Mouse (Mus musculus): ENCODE results near the gene Birc3. TPM values are rescaled to one million over a fixed set of nuclear protein-coding genes. Genes with fewer than 3 reads are reported as not detected.

Gene Birc3
- polyA plus RNA-seq, 1 experiment from 2014 or later: 7.8 TPM

DNA sequence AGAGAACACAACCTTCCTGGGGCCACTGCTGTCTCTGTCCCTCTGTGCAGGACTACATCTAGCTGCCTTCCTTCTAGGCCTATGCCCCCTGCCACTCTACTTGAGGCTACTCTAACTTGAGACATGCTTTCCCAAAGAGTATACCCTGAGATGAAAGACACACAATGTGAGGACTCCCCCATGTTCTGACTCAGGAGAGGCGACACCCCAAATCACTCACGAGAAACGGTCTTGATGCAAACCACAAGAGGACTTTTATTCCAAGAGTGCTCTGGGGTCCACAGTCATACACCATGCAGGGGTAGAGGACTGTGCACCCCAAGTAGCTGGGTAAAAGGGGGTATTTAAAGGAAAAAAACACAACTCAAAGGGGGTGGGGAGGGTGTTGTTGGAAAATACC lies 11.4 kb upstream of the Birc3 start:
- DNase-seq: no peak
- no peak for TF ChIP-seq CTCF (IDR thresholded peaks at IDR 0.05; ENCODE audit: low read depth)
- no peak for TF ChIP-seq EP300 (IDR thresholded peaks at IDR 0.05; ENCODE audit: low read depth)
- 92% methylated on average over 3 of the region's 3 CpGs for whole genome bisulfite sequencing (ENCODE audit: insufficient replicate concordance)
- no peak for ATAC-seq
- Histone ChIP-seq H3K27ac (ENCODE audit: low read depth) (no peak overlapping the region), H3K4me3 (ENCODE audit: low read depth, low read length) (no peak overlapping the region), H3K9ac (replicated peaks) (no peak overlapping the region), H3K9me3 (ENCODE audit: low read length) (peaks cover 10% of the 10 kb centered on the region; the same call in 1 of the 2 replicates), H3K4me1 (ENCODE audit: insufficient read depth) (no peaks in the 10 kb centered on the region), H3K4me2 (ENCODE audit: low read depth, low read length) (no peak overlapping the region), H3K27me3 (ENCODE audit: insufficient read depth, low read length) (no peaks in the 10 kb centered on the region), H3K36me3 (replicated peaks; ENCODE audit: insufficient read depth, low read length) (no peaks in the 10 kb centered on the region)

DNA sequence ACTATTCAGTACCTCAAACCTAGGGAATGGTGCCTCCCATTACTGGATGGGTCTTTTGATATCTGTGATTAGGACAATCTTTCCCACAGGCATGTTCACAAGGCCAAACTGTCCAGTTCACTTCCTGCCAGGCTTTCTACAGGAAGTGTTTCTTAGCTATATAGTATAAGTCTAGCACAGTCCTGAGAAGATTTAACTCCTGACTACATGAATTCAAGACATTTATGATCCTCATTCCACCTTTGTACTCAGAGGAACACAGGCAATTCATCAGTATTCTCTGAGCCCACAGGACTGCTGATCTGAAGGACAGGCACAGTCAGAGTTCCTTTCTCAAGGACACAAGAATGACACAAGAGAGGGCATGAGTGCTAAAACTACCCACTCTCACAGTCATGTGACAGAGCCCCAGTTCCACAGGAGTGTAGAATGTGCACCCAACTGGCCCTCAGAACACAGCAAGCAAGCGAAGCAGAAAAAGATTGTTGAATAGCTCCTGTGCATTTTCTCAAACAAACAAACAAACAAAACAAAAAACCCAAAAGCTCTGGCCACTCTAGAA lies 9.4 kb upstream of the Birc3 start:
- ATAC-seq (no peak), DNase-seq (no peak)
- Histone ChIP-seq H3K9me3 (ENCODE audit: low read length) (peaks cover 10% of the 10 kb centered on the region; the same call in 1 of the 2 replicates), H3K4me2 (ENCODE audit: low read depth, low read length) (no peak overlapping the region), H3K9ac (replicated peaks) (no peak overlapping the region), H3K27me3 (ENCODE audit: insufficient read depth, low read length) (no peaks in the 10 kb centered on the region), H3K4me3 (ENCODE audit: low read depth, low read length) (no peak overlapping the region), H3K4me1 (ENCODE audit: insufficient read depth) (no peaks in the 10 kb centered on the region), H3K36me3 (replicated peaks; ENCODE audit: insufficient read depth, low read length) (no peaks in the 10 kb centered on the region), H3K27ac (ENCODE audit: low read depth) (no peak overlapping the region)
- WGBS (ENCODE audit: insufficient replicate concordance): 91% methylated on average over 1 of the region's 1 CpGs
- TF ChIP-seq EP300 (IDR thresholded peaks at IDR 0.05; ENCODE audit: low read depth): no peak
- TF ChIP-seq CTCF (IDR thresholded peaks at IDR 0.05; ENCODE audit: low read depth): no peak

DNA sequence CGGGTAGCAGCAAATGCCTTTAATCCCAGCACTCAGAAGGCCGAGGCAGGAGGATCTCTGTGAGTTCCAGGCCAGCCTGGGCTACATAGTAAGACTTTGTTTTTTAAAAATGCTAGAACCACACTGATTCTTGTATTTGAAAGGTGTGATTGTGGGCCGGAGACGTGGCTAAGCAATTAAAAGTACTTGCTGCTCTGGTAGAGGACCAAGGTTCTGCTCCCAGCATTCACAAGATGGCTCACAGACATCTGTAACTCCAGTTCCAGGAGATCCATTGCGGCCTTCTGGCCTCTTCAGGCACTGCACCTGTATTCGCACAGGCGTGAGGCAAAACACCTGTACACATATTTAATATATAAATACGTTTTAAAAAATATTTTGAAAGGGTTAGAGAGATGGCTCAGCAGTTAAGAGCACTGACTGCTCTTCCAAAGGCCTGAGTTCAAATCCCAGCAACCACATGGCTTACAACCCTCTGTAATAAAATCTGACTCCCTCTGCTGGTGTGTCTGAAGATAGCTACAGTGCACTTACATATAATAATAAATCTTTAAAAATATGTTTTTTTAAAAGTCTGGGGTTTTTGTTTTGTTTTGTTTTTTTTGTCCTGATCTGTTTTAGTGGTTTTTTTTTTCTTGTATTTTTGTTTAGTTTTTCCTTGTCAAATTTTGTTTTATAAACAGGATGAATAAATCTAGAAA lies 675 bp upstream of the Birc3 start:
- Histone ChIP-seq H3K4me1 (ENCODE audit: insufficient read depth) (peaks cover 13% of the 10 kb centered on the region), H3K4me3 (ENCODE audit: low read depth, low read length) (peak overlapping the region; percentile 60; the same call in 1 of the 2 replicates), H3K9me3 (ENCODE audit: low read length) (no peaks in the 10 kb centered on the region), H3K36me3 (replicated peaks; ENCODE audit: insufficient read depth, low read length) (no peaks in the 10 kb centered on the region), H3K4me2 (ENCODE audit: low read depth, low read length) (peak overlapping the region; percentile 74), H3K9ac (replicated peaks) (peak overlapping the region; percentile 73; the same call in 1 of the 2 replicates), H3K27ac (ENCODE audit: low read depth) (peak overlapping the region; percentile 85), H3K27me3 (ENCODE audit: insufficient read depth, low read length) (no peaks in the 10 kb centered on the region)
- TF ChIP-seq EP300 (IDR thresholded peaks at IDR 0.05; ENCODE audit: low read depth): no peak
- no peak for TF ChIP-seq CTCF (IDR thresholded peaks at IDR 0.05; ENCODE audit: low read depth)
- ATAC-seq: no peak
- DNase-seq: no peak
- WGBS (ENCODE audit: insufficient replicate concordance): 80% methylated on average over 8 of the region's 8 CpGs

DNA sequence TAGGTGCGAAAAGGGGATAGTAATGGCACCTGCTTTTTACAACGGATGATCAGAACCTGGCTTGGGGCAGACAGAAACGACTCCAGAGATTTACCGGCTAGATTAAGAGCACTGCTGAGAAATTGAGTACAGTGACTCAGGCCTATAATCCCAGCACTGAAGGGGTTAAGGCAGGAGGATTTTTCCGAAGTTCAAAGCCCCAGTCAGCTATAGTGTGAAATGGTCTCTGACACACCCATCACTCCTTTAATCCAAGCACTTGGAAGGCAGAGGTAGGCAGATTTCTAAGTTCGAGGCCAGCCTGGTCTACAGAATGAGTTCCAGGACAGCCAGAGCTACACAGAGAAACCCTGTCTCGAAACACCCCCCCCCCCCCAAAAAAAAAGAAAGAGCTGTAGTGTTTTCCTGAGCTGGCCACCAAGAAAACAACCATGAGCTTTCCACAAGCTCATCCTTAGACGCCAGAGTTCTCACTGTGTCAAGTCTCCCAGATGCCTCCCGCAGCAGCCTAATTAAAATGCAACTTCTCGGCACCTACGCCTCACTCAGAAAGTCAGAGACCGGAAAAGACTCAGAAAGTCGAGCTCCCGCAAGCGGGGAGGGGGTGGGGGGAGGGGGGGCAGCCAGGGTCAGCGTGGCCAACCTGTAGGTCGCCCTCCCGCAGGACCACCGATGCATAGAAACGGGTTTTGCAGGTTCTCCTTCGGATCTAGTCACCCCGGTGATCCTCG lies 777 bp downstream of the Birc3 start:
- Histone ChIP-seq H3K9ac (replicated peaks) (peak overlapping the region; percentile 73), H3K4me3 (ENCODE audit: low read depth, low read length) (peak overlapping the region; percentile 60), H3K4me1 (ENCODE audit: insufficient read depth) (peaks cover 17% of the 10 kb centered on the region), H3K9me3 (ENCODE audit: low read length) (no peaks in the 10 kb centered on the region), H3K4me2 (ENCODE audit: low read depth, low read length) (peak overlapping the region; percentile 74), H3K36me3 (replicated peaks; ENCODE audit: insufficient read depth, low read length) (peaks cover 5% of the 10 kb centered on the region), H3K27ac (ENCODE audit: low read depth) (peak overlapping the region; percentile 85), H3K27me3 (ENCODE audit: insufficient read depth, low read length) (no peaks in the 10 kb centered on the region)
- no peak for DNase-seq
- TF ChIP-seq EP300 (IDR thresholded peaks at IDR 0.05; ENCODE audit: low read depth): no peak
- TF ChIP-seq CTCF (IDR thresholded peaks at IDR 0.05; ENCODE audit: low read depth): no peak
- ATAC-seq: peak; percentile 32; the same call in 1 of the 2 replicates
- 14% methylated on average over 23 of the region's 23 CpGs for WGBS (ENCODE audit: insufficient replicate concordance)

DNA sequence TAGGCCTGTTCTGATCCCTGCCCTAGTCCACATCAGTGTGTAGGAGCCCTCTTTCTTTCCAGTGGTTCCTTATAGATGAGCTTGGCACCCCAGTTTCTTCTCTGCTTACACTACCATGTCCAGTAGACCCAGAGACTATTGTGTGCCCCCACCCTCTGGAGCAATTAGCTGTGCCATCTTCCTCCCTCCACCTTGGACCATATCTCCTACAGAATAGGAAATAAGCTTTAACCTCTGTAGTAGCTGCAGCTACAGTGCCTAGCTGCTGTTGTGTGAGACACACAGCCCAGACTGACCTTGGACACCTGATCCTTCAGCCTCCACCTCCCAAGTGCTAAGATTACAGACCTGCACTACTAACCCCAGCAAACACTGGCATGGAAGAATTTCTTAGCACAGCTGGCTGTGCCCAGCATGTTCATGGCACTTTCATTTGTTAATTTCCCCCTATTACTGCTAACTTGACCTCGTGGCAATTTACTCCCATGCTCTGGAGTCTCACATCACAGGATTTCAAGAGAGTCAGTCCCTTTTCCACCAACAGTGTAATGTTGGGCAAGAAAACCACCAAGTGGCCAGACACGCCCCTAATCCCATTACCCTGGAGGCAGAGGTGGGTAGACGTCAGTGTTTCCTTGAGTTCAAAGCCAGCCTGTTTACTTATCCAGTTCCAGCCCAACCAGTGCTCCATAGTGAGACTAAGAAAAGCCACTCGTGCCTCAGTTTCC lies 1.5 kb downstream of the Birc3 start:
- H3K4me1 ChIP-seq (ENCODE audit: insufficient read depth): peaks cover 17% of the 10 kb centered on the region
- no peaks in the 10 kb centered on the region for H3K9me3 ChIP-seq (ENCODE audit: low read length)
- ATAC-seq (no peak), DNase-seq (no peak)
- no peaks in the 10 kb centered on the region for H3K27me3 ChIP-seq (ENCODE audit: insufficient read depth, low read length)
- TF ChIP-seq EP300 (IDR thresholded peaks at IDR 0.05; ENCODE audit: low read depth) (no peak), CTCF (IDR thresholded peaks at IDR 0.05; ENCODE audit: low read depth) (no peak)
- peak overlapping the region; percentile 85 for H3K27ac ChIP-seq (ENCODE audit: low read depth)
- H3K9ac ChIP-seq (replicated peaks): peak overlapping the region; percentile 73
- WGBS (ENCODE audit: insufficient replicate concordance): 42% methylated on average over 4 of the region's 4 CpGs
- peak overlapping the region; percentile 60 for H3K4me3 ChIP-seq (ENCODE audit: low read depth, low read length)
- peak overlapping the region; percentile 74 for H3K4me2 ChIP-seq (ENCODE audit: low read depth, low read length)
- peaks cover 10% of the 10 kb centered on the region for H3K36me3 ChIP-seq (replicated peaks; ENCODE audit: insufficient read depth, low read length)

Data from liver, postnatal 0 days (tissue).